Mouse (Mus musculus) MEL (cell line): ENCODE results near the gene Cdh15. TPM values are rescaled to one million over a fixed set of nuclear protein-coding genes. Genes with fewer than 3 reads are reported as not detected.

Experiments used
- DNase-seq: peaks from one replicate; pipeline ENCODE4 v3.0.0; 2011; ENCODE audit warnings: low read depth, low spot score
- H3K27ac ChIP-seq: 2 replicates; pipeline ENCODE4 v1.5.1; 2012; ENCODE audit warnings: low read depth, mild to moderate bottlenecking, control low read depth, low read length, moderate library complexity; ENCODE audit not compliant: control insufficient read depth
- H3K27me3 ChIP-seq, 2 experiments: fragments of 150-350 bp in 1 of 2; sonication (generic) in 1 of 2; 2 replicates each; pipeline ENCODE4 v1.6.1; 2012; ENCODE audit warnings: low read length in 2 of 2, mild to moderate bottlenecking in 2 of 2, improper control_type of control experiment in 1 of 2, moderate library complexity in 1 of 2; ENCODE audit not compliant: insufficient read depth in 2 of 2, control insufficient read depth in 1 of 2
- H3K36me3 ChIP-seq, 2 experiments: 2 replicates each; pipeline ENCODE4 v1.6.1; 2012 to 2014; ENCODE audit warnings: low read length in 2 of 2, improper control_type of control experiment in 1 of 2, inconsistent platforms in 1 of 2, mild to moderate bottlenecking in 1 of 2; ENCODE audit not compliant: insufficient read depth in 2 of 2, control insufficient read depth in 1 of 2
- H3K4me1 ChIP-seq, 2 experiments: fragments of 150-350 bp in 1 of 2; sonication (generic) in 1 of 2; 2 replicates each; pipeline ENCODE4 v1.6.1; 2012; ENCODE audit warnings: low read length in 2 of 2, improper control_type of control experiment in 1 of 2, mild to moderate bottlenecking in 1 of 2; ENCODE audit not compliant: insufficient read depth in 2 of 2, control insufficient read depth in 1 of 2
- H3K4me3 ChIP-seq, 2 experiments: fragments of 150-350 bp in 1 of 2; sonication (generic) in 1 of 2; 2 replicates each; pipeline ENCODE4 v1.5.1; 2012; ENCODE audit warnings: low read depth in 2 of 2, low read length in 2 of 2, mild to moderate bottlenecking in 2 of 2, moderate library complexity in 2 of 2, control low read depth in 1 of 2, improper control_type of control experiment in 1 of 2; ENCODE audit not compliant: control insufficient read depth in 1 of 2, insufficient read depth in 1 of 2
- H3K79me2 ChIP-seq: 2 replicates; pipeline ENCODE4 v1.6.1; 2012; ENCODE audit warnings: mild to moderate bottlenecking, low read length, moderate library complexity; ENCODE audit not compliant: control insufficient read depth, poor library complexity, insufficient read depth
- H3K9ac ChIP-seq: 2 replicates; pipeline ENCODE4 v1.6.1; 2012; ENCODE audit warnings: low read depth, mild to moderate bottlenecking, control low read depth, low read length, moderate library complexity; ENCODE audit not compliant: control insufficient read depth, poor library complexity, severe bottlenecking
- H3K9me3 ChIP-seq: fragments of 150-350 bp; sonication (generic); replicated peaks from 2 replicates; pipeline ENCODE4 v1.6.1; 2012; ENCODE audit warnings: mild to moderate bottlenecking, low read length, improper control_type of control experiment, moderate library complexity; ENCODE audit not compliant: insufficient read depth
- BHLHE40 ChIP-seq: IDR thresholded peaks from 2 replicates; pipeline ENCODE4 v1.6.1; 2012; ENCODE audit warnings: low read depth, mild to moderate bottlenecking, inconsistent platforms, low read length, improper control_type of control experiment, borderline replicate concordance
- CHD2 ChIP-seq: IDR thresholded peaks from 2 replicates; pipeline ENCODE4 v1.6.1; 2011; ENCODE audit warnings: low read length, improper control_type of control experiment
- CTCF ChIP-seq, 3 experiments: IDR thresholded peaks in 2 of 3; conservative IDR thresholded peaks in 1 of 3; 2 replicates each; pipeline ENCODE4 v1.5.1; 2011 to 2012; ENCODE audit warnings: low read length in 3 of 3, low read depth in 2 of 3, mild to moderate bottlenecking in 2 of 3, improper control_type of control experiment in 1 of 3, inconsistent platforms in 1 of 3, mixed read lengths in 1 of 3, moderate library complexity in 1 of 3; ENCODE audit not compliant: control insufficient read depth in 1 of 3, insufficient read depth in 1 of 3, poor library complexity in 1 of 3, severe bottlenecking in 1 of 3
- E2F4 ChIP-seq: IDR thresholded peaks from 2 replicates; pipeline ENCODE4 v1.6.1; 2011; ENCODE audit warnings: low read depth, low read length, improper control_type of control experiment, borderline replicate concordance
- ELF1 ChIP-seq: IDR thresholded peaks from 2 replicates; pipeline ENCODE4 v1.6.1; 2014; ENCODE audit warnings: low read depth, mild to moderate bottlenecking, inconsistent platforms, low read length, improper control_type of control experiment, moderate library complexity
- EP300 ChIP-seq, 2 experiments: IDR thresholded peaks; 2 replicates each; pipeline ENCODE4 v1.6.1; 2011; ENCODE audit warnings: improper control_type of control experiment in 2 of 2, low read length in 2 of 2, low read depth in 1 of 2, mild to moderate bottlenecking in 1 of 2
- GABPA ChIP-seq: IDR thresholded peaks from 2 replicates; pipeline ENCODE4 v1.6.1; 2012; ENCODE audit warnings: low read depth, mild to moderate bottlenecking, inconsistent platforms, low read length, improper control_type of control experiment, moderate library complexity
- GATA1 ChIP-seq: IDR thresholded peaks from 2 replicates; pipeline ENCODE4 v1.6.1; 2011; ENCODE audit warnings: low read depth, low read length, improper control_type of control experiment
- HCFC1 ChIP-seq: IDR thresholded peaks from 2 replicates; pipeline ENCODE4 v1.6.1; 2012; ENCODE audit warnings: low read depth, mild to moderate bottlenecking, inconsistent platforms, low read length, improper control_type of control experiment, moderate library complexity
- JUND ChIP-seq: IDR thresholded peaks from 2 replicates; pipeline ENCODE4 v1.6.1; 2011; ENCODE audit warnings: low read depth, mild to moderate bottlenecking, improper control_type of control experiment, low read length
- MAX ChIP-seq: IDR thresholded peaks from 2 replicates; pipeline ENCODE4 v1.6.1; 2011; ENCODE audit warnings: low read length, improper control_type of control experiment
- MAZ ChIP-seq: IDR thresholded peaks from 2 replicates; pipeline ENCODE4 v1.6.1; 2012; ENCODE audit warnings: low read depth, mild to moderate bottlenecking, inconsistent platforms, low read length, improper control_type of control experiment
- MXI1 ChIP-seq: IDR thresholded peaks from 2 replicates; pipeline ENCODE4 v1.6.1; 2011; ENCODE audit warnings: mild to moderate bottlenecking, low read depth, low read length, improper control_type of control experiment
- MYB ChIP-seq: IDR thresholded peaks from 2 replicates; pipeline ENCODE4 v1.6.1; 2011; ENCODE audit warnings: mild to moderate bottlenecking, low read depth, low read length, improper control_type of control experiment
- NELFE ChIP-seq: IDR thresholded peaks from 2 replicates; pipeline ENCODE4 v1.6.1; 2011; ENCODE audit warnings: low read depth, low read length, improper control_type of control experiment
- NRF1 ChIP-seq: IDR thresholded peaks from 2 replicates; pipeline ENCODE4 v1.6.1; 2014; ENCODE audit warnings: low read depth, mild to moderate bottlenecking, inconsistent platforms, low read length, improper control_type of control experiment, moderate library complexity; ENCODE audit not compliant: poor library complexity, insufficient read depth, severe bottlenecking
- POLR2A ChIP-seq, 2 experiments: IDR thresholded peaks; 2 replicates each; pipeline ENCODE4 v1.6.1; 2011 to 2012; ENCODE audit warnings: low read length in 2 of 2, mild to moderate bottlenecking in 2 of 2, control low read depth in 1 of 2, improper control_type of control experiment in 1 of 2, low read depth in 1 of 2, moderate library complexity in 1 of 2; ENCODE audit not compliant: control insufficient read depth in 1 of 2, insufficient read depth in 1 of 2, poor library complexity in 1 of 2
- POLR2AphosphoS2 ChIP-seq: IDR thresholded peaks from 2 replicates; pipeline ENCODE4 v1.6.1; 2011; ENCODE audit warnings: low read length, improper control_type of control experiment
- POLR2AphosphoS5 ChIP-seq: IDR thresholded peaks from 2 replicates; pipeline ENCODE4 v1.6.1; 2012; ENCODE audit warnings: low read depth, borderline replicate concordance, mild to moderate bottlenecking, inconsistent platforms, low read length, moderate library complexity, mixed read lengths
- TAL1 ChIP-seq: IDR thresholded peaks from 2 replicates; pipeline ENCODE4 v1.6.1; 2012; ENCODE audit warnings: mild to moderate bottlenecking, inconsistent platforms, low read length, moderate library complexity, mixed read lengths
- TBP ChIP-seq: IDR thresholded peaks from 2 replicates; pipeline ENCODE4 v1.8.0; 2011; ENCODE audit warnings: low read depth, low read length, improper control_type of control experiment
- TCF12 ChIP-seq: IDR thresholded peaks from 2 replicates; pipeline ENCODE4 v1.6.1; 2014; ENCODE audit warnings: low read depth, mild to moderate bottlenecking, inconsistent platforms, low read length, improper control_type of control experiment, moderate library complexity
- ZC3H11A ChIP-seq: IDR thresholded peaks from 2 replicates; pipeline ENCODE4 v1.6.1; 2012; ENCODE audit warnings: low read depth, mild to moderate bottlenecking, inconsistent platforms, low read length, improper control_type of control experiment
- ZKSCAN1 ChIP-seq: IDR thresholded peaks from 2 replicates; pipeline ENCODE4 v1.6.1; 2012; ENCODE audit warnings: low read depth, mild to moderate bottlenecking, inconsistent platforms, low read length, improper control_type of control experiment, moderate library complexity
- ZMIZ1 ChIP-seq: IDR thresholded peaks from 2 replicates; pipeline ENCODE4 v1.6.1; 2012; ENCODE audit warnings: low read depth, mild to moderate bottlenecking, inconsistent platforms, low read length, improper control_type of control experiment, moderate library complexity
- polyA plus RNA-seq, 2 experiments: library from polyadenylated mRNA; stranded (reverse) in 1 of 2; unstranded in 1 of 2; fragments of >175 nt in 1 of 2; fragments of >200 nt in 1 of 2; gene quantifications; 2 replicates each; pipeline versions ENCODE4 v1.2.1 to v1.2.4; 2012; ENCODE audit warnings: low replicate concordance in 2 of 2, low read depth in 1 of 2; ENCODE audit not compliant: insufficient read length in 2 of 2, insufficient read depth in 1 of 2, missing spikeins in 1 of 2
- total RNA-seq: library from RNA; depleted of rRNA; stranded (reverse); fragments of 300-350 nt; gene quantifications from 2 replicates; pipeline ENCODE4 v1.2.3, GENCODE M21; 2012

The Cdh15 gene
- total and polyA plus RNA-seq, 3 experiments, result 0.08 to 0.71 TPM; not detected in 1

- H3K4me3 ChIP-seq, result no peak overlapping the region
- 0 out of 4 replicates have a peak, but pooled peaks cover 0 to 5% of the 10 kb centered on the region in 2 experiments for H3K4me1 ChIP-seq
- no peak overlapping the region for H3K27ac ChIP-seq
- H3K36me3 ChIP-seq, result no peaks in the 10 kb centered on the region
- DNase-seq, result no peak
- no peak overlapping the region for H3K9ac ChIP-seq
- TF ChIP-seq GATA1, result 0 out of 2 replicates have a peak, but pooled peaks have one; percentile 13
- no peak for TF ChIP-seq E2F4
- TF ChIP-seq ELF1, result no peak
- H3K9me3 ChIP-seq, result no peaks in the 10 kb centered on the region
- no peaks in the 10 kb centered on the region for H3K27me3 ChIP-seq
- H3K79me2 ChIP-seq, result no peaks in the 10 kb centered on the region
Measured at GRCm38 (mm10) chr8:122836696-122837095, 11.1 kb upstream of the Cdh15 start.

GRCm38 (mm10) chr8:122844161-122844560 lies 3.6 kb upstream of the Cdh15 start:
- no peak overlapping the region for H3K9ac ChIP-seq
- H3K4me1 ChIP-seq, result peaks cover 4 to 28% of the 10 kb centered on the region in 2 experiments
- no peak overlapping the region for H3K4me3 ChIP-seq
- H3K36me3 ChIP-seq, result peaks cover 0 to 19% of the 10 kb centered on the region in 2 experiments; a peak in 2 of 4 replicates
- TF ChIP-seq TCF12, result peak; percentile 31; the same call in 1 of the 2 replicates
- peak; percentile 74 for TF ChIP-seq TBP
- TF ChIP-seq MAZ, result no peak
- peak in 1 of 2 experiments; percentile 26; a peak in 1 of 4 replicates for TF ChIP-seq EP300 (IDR thresholded peaks at IDR 0.05; ENCODE audit: low read depth in 1 of 2, low read length in 2 of 2)
- no peak for TF ChIP-seq MYB
- TF ChIP-seq GATA1, result peak; percentile 75
- H3K27me3 ChIP-seq, result no peaks in the 10 kb centered on the region
- peak; percentile 48 for DNase-seq
- no peaks in the 10 kb centered on the region for H3K9me3 ChIP-seq
- no peaks in the 10 kb centered on the region for H3K79me2 ChIP-seq
- H3K27ac ChIP-seq, result no peak overlapping the region

GRCm38 (mm10) chr8:122845662-122846061 lies 2.1 kb upstream of the Cdh15 start:
- no peaks in the 10 kb centered on the region for H3K9me3 ChIP-seq
- TF ChIP-seq TAL1 (0 out of 2 replicates have a peak, but pooled peaks have one; percentile 4), JUND (no peak), CHD2 (no peak), TBP (0 out of 2 replicates have a peak, but pooled peaks have one; percentile 4), NRF1 (no peak), MXI1 (peak; percentile 29; the same call in 1 of the 2 replicates), MAX (no peak), CTCF (IDR thresholded peaks at IDR 0.05 in 2 of 3, conservative IDR thresholded peaks at IDR 0.05 in 1 of 3; ENCODE audit: control insufficient read depth in 1 of 3, insufficient read depth in 1 of 3, low read depth in 2 of 3, low read length in 3 of 3, poor library complexity in 1 of 3, severe bottlenecking in 1 of 3) (no peak), NELFE (no peak), BHLHE40 (no peak), EP300 (IDR thresholded peaks at IDR 0.05; ENCODE audit: low read depth in 1 of 2, low read length in 2 of 2) (0 out of 4 replicates have a peak, but pooled peaks of 1 of the 2 experiments have one; percentile 35), ZKSCAN1 (no peak), MAZ (no peak), GABPA (no peak), E2F4 (no peak), POLR2AphosphoS2 (no peak), GATA1 (no peak), HCFC1 (no peak), TCF12 (peak; percentile 41; the same call in 1 of the 2 replicates), POLR2AphosphoS5 (no peak), POLR2A (IDR thresholded peaks at IDR 0.05; ENCODE audit: control insufficient read depth in 1 of 2, insufficient read depth in 1 of 2, low read depth in 1 of 2, low read length in 2 of 2, poor library complexity in 1 of 2) (no peak), ZC3H11A (no peak), ZMIZ1 (no peak)

More at GRCm38 (mm10) chr8:122845662-122846061, 2.1 kb upstream of the Cdh15 start:
- Histone ChIP-seq H3K4me1 (peaks cover 4 to 26% of the 10 kb centered on the region in 2 experiments), H3K27me3 (no peaks in the 10 kb centered on the region), H3K79me2 (no peaks in the 10 kb centered on the region), H3K36me3 (peaks cover 0 to 19% of the 10 kb centered on the region in 2 experiments; a peak in 2 of 4 replicates), H3K27ac (no peak overlapping the region), H3K9ac (no peak overlapping the region), H3K4me3 (no peak overlapping the region)
- DNase-seq, result peak; percentile 85
